In the genomic region with DNA sequence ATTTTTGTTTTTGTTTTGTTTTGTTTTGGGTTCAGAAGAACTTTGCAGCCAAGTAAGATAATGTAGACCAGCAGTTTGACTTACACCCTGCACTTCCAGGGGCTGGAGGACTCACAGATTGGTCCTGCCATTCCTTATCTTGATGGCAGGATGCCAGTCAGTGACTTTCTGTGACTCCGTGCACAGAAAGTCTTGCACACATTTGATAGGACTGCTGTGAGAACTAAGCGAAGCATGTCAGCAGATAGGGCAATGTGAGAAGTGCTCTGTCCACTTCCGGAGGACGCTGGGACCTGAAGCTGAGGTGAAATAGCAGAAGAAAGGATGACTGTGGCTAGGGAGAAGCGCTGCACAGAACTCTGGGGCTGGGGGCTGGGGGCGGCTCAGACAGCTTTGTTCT, we compare ENCODE assay signal across 9 mouse cellular contexts. TPM values are rescaled to one million over a fixed set of nuclear protein-coding genes. Genes with fewer than 3 reads are reported as not detected.
DNase-seq lines count a peak whose midpoint lies in the region; ATAC-seq and TF ChIP-seq lines count a peak whose summit lies in the region.
"Had no signal": no experiment of that assay in that cellular context is flagged by ENCODE, and none has a peak within 500 bp of the region (broad histone marks: within the 10 kb centered on the region; RNA-seq: fewer than 3 reads in every experiment).

No protein-coding gene starts in this region.

- no peak overlapping the region for H3K27ac ChIP-seq in kidney, embryonic 16.5 days (ENCODE audit: low read length)
- H3K27ac ChIP-seq in heart, postnatal 0 days (ENCODE audit: low read depth), result peak overlapping the region; percentile 43
- no peak overlapping the region for H3K27ac ChIP-seq in embryonic facial prominence, embryonic 10.5 days (replicated peaks)

- H3K4me3 ChIP-seq in kidney, embryonic 16.5 days (ENCODE audit: low read length), result no peak overlapping the region
- H3K4me3 ChIP-seq in heart, postnatal 0 days (ENCODE audit: low read depth, low read length), result no peak overlapping the region
- peak overlapping the region; percentile 40 for H3K4me3 ChIP-seq in megakaryocyte, embryonic 14.5 days (replicated peaks)
- H3K4me3 ChIP-seq in embryonic facial prominence, embryonic 10.5 days, result no peak overlapping the region

- H3K36me3 ChIP-seq in kidney, embryonic 16.5 days (ENCODE audit: insufficient read depth, low read length), result peaks cover 10% of the 10 kb centered on the region; the same call in 1 of the 2 replicates
- peaks cover 17% of the 10 kb centered on the region; the same call in 1 of the 2 replicates for H3K36me3 ChIP-seq in heart, postnatal 0 days (replicated peaks; ENCODE audit: control insufficient read depth, insufficient read depth, low read length)
- peaks cover 94% of the 10 kb centered on the region for H3K36me3 ChIP-seq in megakaryocyte, embryonic 14.5 days (replicated peaks; ENCODE audit: low read length)
- H3K36me3 ChIP-seq in embryonic facial prominence, embryonic 10.5 days (replicated peaks), result peaks cover 71% of the 10 kb centered on the region

- 0 out of 2 replicates have a peak, but pooled peaks have one; percentile 32 for ATAC-seq in kidney, embryonic 16.5 days (ENCODE audit: low FRiP score, low TSS enrichment)
- ATAC-seq in heart, postnatal 0 days (ENCODE audit: insufficient read depth, low read depth), result peak; percentile 54

- no peak for TF ChIP-seq CTCF in heart, postnatal 0 days (IDR thresholded peaks at IDR 0.05; ENCODE audit: low read depth)

- 66% methylated on average over 6 of the region's 6 CpGs for WGBS in kidney, embryonic 16.5 days
- WGBS in heart, postnatal 0 days, result 29% methylated on average over 6 of the region's 6 CpGs
- 91% methylated on average over 6 of the region's 6 CpGs for WGBS in embryonic facial prominence, embryonic 10.5 days

- no peak for DNase-seq in kidney, adult 18-20 months
- peak; percentile 60 for DNase-seq in c-Kit-positive CD71-positive TER-119-positive erythroid progenitor cells, embryonic 14.5 days (ENCODE audit: low spot score)
- no peak for DNase-seq in heart, postnatal 0 days (ENCODE audit: low spot score)
- DNase-seq in layer of hippocampus, adult 9-11 months, result no peak
- no peak for DNase-seq in embryonic facial prominence, embryonic 10.5 days (ENCODE audit: low spot score)
- DNase-seq: cerebellum, postnatal 36 days; thymus, postnatal 25 days had no signal

- no peaks in the 10 kb centered on the region for H3K9me3 ChIP-seq in kidney, embryonic 16.5 days (ENCODE audit: low read length)
- H3K9me3 ChIP-seq in heart, postnatal 0 days (replicated peaks; ENCODE audit: control insufficient read depth, low read length), result no peaks in the 10 kb centered on the region
- H3K9me3 ChIP-seq in megakaryocyte, embryonic 14.5 days, result peaks cover 6% of the 10 kb centered on the region; the same call in 1 of the 2 replicates
- no peaks in the 10 kb centered on the region for H3K9me3 ChIP-seq in embryonic facial prominence, embryonic 10.5 days

- peaks cover 23% of the 10 kb centered on the region for H3K4me1 ChIP-seq in kidney, embryonic 16.5 days (ENCODE audit: insufficient read depth, low read length)
- H3K4me1 ChIP-seq in heart, postnatal 0 days (ENCODE audit: control insufficient read depth, insufficient read depth), result peaks cover 29% of the 10 kb centered on the region
- H3K4me1 ChIP-seq in megakaryocyte, embryonic 14.5 days, result peaks cover 82% of the 10 kb centered on the region
- peaks cover 14% of the 10 kb centered on the region for H3K4me1 ChIP-seq in embryonic facial prominence, embryonic 10.5 days

- no peaks in the 10 kb centered on the region for H3K27me3 ChIP-seq in kidney, embryonic 16.5 days (ENCODE audit: insufficient read depth, low read length)
- H3K27me3 ChIP-seq in heart, postnatal 0 days (ENCODE audit: control insufficient read depth, insufficient read depth, low read length), result no peaks in the 10 kb centered on the region
- H3K27me3 ChIP-seq in megakaryocyte, embryonic 14.5 days (replicated peaks), result no peaks in the 10 kb centered on the region
- no peaks in the 10 kb centered on the region for H3K27me3 ChIP-seq in embryonic facial prominence, embryonic 10.5 days (replicated peaks; ENCODE audit: low read depth, poor library complexity, severe bottlenecking)

- no peak for TF ChIP-seq EP300 in heart, postnatal 0 days (IDR thresholded peaks at IDR 0.05; ENCODE audit: low read depth)

- H3K9ac ChIP-seq in kidney, embryonic 16.5 days (replicated peaks; ENCODE audit: low read length), result no peak overlapping the region
- H3K9ac ChIP-seq in heart, postnatal 0 days (replicated peaks; ENCODE audit: low read depth, low read length), result no peak overlapping the region

- H3K4me2 ChIP-seq in kidney, embryonic 16.5 days (replicated peaks; ENCODE audit: low read depth, low read length), result no peak overlapping the region
- peak overlapping the region; percentile 19 for H3K4me2 ChIP-seq in heart, postnatal 0 days (ENCODE audit: low read depth, low read length)

RNA-seq across cellular contexts. Expression of a gene that starts 5.7 kb away (rescaled TPM):
- 100 and 112 TPM in 2 replicates for polyA plus RNA-seq in kidney, embryonic 16.5 days (2015; fragmentation: Nextera tagmentation; extraction: Ambion mirVana)
- total RNA-seq in heart, postnatal 0 days (2014; rRNA removed; ENCODE audit: low replicate concordance), result 9.5 and 12.3 TPM in 2 replicates
- 53.6 and 58.2 TPM in 2 replicates for polyA plus RNA-seq in heart, postnatal 0 days (2015; fragmentation: Nextera tagmentation; extraction: Ambion mirVana)
- polyA plus RNA-seq in megakaryocyte, embryonic 14.5 days (2012; ENCODE audit: insufficient read depth, low replicate concordance), result 9.0 TPM in 1 of 2 replicates, not detected in the other
- polyA plus RNA-seq in embryonic facial prominence, embryonic 10.5 days (2016; fragmentation: Nextera tagmentation; extraction: Ambion mirVana), result 115 and 117 TPM in 2 replicates
